Mouse (Mus musculus) adrenal gland, postnatal 0 days (tissue): Measurements from ENCODE around the gene Trip6. TPM values are rescaled to one million over a fixed set of nuclear protein-coding genes. Genes with fewer than 3 reads are reported as not detected.

Source experiments
- microRNA-seq: library from miRNA; unstranded; fragments of <30 nt; microRNA quantifications from one replicate; pipeline ENCODE4, GENCODE M21; 2016; ENCODE audit warnings: borderline replicate concordance; ENCODE audit not compliant: insufficient number of aligned reads
- polyA plus RNA-seq: library from polyadenylated mRNA; unstranded; fragments of >200 nt; fragmentation: Nextera tagmentation; extraction: Ambion mirVana; gene quantifications from 2 replicates; pipeline ENCODE4 v1.2.1, GENCODE M21; 2015

Gene Trip6
- 45.2 and 45.4 TPM in 2 replicates for polyA plus RNA-seq

DNA sequence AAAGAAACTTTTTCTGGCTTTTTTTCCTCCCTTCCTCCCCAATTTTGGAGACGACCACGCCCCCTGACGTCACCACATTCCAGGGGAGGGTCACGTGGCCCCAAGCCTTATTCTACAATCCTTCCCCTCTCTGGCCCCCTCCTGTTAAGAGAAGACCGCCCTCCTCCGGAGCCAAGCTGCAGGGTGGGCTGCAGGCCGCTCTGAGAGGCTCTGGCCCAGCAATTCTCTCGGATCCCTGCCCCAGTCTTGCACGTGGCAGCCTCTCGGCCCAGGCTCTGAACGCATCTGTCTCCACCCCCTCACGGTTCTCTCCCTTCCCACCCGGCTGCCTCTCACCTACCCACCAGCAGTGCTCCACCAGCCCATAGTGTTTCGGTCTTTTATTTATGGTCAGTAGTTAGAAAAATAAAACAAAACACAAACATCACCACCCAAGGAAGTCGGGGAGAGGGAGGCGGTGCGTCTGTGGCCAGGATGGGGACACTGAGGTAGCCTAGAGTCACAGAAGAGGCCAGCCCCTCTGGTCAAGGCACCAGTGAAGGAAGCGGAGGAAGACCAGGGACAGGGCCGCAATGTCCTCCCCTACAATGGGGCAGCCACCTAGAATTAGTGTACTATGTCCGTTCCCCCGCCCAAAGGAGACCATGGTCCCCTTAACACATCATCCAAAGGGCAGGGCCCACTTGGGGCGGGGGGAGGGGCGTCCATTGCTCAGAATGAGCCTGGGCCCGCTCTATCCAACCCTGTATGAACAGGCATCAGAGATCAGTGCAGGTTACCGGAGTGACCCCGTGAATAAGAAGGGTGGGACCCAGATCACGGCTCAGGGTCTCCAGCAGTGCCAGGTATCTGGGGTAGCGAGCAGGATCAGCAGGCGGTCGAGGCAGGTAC, at the start of gene Trip6:
Trip6 (minus strand) TSS at position 212 of the 891 bp plus-strand sequence.

DNA sequence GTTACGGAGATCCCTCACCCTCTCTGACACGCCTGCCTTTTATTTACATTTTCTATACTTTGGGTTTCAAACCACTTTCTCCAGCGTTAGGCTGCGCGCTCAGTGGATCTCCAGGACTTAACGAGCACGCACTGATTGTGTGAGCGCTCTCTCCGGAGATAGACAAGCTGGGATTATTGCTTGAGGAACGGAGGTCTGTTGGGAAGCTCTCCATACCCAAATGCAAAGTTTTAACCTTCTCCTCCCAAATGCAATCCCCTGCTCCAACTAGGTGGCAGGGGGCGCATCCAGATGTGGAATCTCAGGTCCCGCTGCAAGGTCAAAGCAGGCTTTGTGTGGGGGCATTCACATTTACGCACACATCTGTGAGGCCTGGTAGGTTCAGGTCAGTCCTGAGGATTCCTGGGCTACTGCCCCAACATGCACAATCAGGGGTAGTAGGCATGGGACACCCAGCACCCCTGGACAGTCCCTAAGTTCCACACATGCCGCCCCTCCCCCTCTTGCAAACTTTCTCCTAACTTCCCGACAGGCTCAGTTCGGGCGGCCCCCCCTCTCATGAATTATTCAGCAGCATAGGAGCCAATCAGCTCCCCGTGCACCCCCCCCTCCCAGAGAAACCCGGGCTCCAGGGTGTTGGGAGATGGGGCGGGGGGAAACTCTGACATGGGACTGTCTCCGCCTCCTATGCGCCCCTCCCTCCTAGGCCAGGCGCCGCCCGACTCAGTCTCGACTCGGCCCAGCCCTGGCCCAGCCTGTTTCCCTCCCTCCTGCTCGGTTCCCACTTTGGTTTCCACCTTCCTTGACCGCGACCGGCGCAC, 35.4 kb upstream of the Trip6 start, which contains the start of gene Ephb4:
Ephb4 (plus strand) TSS at position 726 of the 821 bp plus-strand sequence.

DNA sequence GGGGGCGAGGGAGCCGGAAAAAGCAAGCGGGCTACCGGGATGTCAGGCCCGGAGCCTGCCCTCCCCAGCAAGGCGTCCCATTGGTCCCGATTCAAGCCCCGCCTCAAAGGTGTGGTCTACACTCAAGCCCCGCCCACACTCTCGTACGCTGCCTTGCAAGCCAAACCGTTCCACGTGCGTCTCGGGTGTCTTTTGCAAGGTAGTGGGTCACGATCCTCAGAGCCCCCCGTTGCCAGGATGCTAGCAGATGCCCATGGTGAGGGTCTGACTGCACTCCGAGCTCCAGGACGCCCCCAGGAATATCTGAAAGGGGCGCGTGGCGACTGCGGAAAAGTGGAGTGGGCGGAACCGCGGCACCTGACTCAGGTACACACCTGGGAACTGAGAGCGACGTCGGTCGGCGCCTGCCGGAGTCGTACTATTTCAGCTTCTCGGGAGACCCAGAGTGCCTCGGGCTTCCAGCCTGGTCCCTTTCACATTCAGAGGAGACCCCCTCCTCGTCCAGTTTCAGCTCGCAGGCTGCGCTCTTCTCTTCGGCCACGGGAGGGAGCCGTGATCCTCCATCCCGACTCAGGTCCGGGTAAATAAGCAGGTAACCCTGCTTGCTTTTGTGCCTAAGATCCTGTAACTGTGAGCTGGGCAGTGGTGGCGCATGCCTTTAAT, 19.4 kb upstream of the Trip6 start, which contains the start of gene Slc12a9:
Slc12a9 (minus strand) TSS at position 86 of the 663 bp plus-strand sequence.

DNA sequence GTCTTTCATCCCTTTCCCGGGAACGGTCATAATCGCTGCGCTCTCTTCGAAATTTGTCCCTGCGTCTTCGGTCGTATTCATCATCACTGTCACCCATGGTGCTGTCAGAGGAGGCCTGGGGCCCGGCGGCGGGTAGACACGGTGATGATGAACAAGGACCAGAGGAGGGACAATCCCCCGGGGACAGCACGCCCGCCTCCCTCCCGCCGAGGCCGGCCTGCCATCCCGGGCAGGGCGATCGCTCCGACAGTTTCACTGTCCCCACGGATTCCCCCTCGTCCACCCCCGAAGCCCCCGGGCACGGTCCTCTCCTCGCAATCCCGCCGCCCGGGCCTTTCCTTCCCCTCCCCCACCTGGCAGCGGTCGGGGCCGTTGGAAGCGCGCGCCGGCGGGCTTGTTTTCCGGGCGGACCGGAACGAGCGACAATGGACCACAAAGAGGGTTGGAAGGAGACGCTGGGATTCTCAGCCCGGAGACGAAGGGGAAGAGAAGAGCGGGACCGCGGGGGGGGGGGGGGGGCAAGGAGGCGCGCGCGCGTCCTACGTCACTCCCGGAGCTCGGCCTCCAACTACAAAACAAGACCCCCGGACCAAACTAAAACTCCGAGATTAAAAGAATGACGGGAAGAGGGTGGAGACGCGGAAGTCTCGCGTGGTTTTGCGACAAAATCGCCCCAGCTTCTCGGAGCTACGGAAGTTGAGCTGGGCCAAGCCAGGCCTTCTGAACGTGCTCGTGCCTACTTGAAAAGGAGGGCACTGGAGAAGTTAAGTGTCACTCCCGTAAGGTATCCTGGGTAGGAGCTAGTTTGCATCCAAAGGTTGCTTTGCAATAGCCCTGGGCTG, 6.9 kb downstream of the Trip6 start, which contains the start of gene Srrt:
Srrt (minus strand) TSS at position 604 of the 842 bp plus-strand sequence.

DNA sequence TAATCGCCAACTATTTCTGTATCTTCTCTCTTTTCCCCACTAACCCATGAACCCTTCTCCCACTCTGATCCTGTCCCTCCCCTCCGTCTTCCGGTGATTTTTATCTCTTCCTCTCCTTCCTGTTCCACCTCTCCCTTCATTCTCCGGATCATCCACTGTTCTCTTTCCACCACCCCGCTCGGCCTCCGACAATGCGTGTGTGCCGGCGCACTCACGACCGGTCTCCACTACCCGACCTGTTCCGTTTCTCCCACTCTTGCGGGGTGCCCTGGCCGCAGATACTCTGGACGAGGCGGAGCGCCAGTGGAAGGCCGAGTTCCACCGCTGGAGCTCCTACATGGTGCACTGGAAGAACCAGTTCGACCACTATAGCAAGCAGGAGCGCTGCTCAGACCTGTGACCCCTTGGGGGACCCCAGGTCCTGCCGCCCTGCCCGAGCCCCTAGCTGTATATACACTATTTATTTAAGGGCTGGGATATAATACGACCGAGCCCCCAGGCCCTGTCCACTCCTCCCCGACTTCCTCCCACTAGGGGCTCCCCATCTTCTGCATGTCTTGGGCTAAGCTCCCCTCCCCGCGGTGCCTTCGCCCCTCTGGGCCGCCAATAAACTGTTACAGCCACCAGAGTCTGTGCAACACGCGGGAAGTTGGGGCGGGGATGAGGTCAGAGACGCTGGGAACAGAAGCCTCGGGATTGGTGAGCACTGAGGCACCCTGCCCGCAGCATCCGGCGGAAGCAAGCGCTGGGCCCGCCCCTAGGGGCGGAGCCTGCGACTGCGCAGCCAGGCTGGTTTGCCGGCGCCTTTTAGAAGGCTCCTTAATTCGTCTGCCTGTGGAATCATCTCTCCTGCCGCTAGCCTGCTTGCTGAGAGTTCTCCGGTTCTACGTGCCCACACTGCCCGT, 20.1 kb downstream of the Trip6 start, which contains the start of gene Ufsp1:
Ufsp1 (plus strand) TSS at position 791 of the 905 bp plus-strand sequence.

DNA sequence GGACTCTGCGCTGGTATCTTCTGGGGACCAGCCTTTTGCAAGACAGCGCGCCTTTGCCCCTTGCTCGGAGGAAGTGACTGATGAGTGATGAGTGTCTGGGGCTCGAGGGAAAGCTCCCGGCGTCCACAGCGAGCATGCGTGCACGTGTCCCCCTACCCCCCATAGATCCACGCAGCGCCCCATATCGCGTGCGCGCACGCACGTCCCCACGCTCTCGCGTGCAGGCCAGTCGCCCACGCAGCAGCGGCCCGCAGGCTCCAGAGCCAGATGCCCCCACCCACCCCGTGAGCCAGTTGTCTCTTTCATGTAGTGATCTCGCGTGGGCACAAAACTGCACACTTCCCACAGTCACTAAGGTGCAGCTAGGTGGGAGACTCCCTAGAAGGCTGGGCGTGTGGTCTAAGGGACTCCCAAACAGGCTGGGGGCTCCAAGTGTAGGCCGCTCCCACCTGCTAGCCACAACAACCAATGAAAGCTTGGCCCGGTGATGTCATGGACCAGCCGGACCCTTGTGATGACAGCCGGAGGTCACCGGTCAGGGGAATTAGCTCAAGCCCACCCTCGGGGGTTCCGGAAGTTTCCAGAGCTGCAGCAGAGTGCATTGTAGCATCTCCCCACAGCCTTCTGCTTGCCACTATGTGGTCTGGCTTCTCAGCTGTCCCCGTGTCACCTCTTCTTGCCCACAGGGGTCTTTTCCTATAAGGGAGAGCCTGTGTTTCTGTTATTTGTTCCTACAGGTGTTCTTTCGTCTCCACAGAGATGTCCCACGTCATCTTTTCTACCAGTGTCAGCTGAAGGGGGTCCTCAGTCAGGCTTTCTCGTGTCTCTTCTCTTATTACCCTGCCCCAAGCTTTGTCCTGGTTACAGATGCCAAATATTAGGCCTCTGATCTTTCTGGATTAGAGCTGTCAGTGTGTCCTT, 26.9 kb downstream of the Trip6 start, which contains the start of gene Ache:
Ache (plus strand) TSS at position 488 of the 921 bp plus-strand sequence.

Small RNA genes lying within 50 kb of the gene (microRNA-seq; reads per million reads assigned to microRNA genes)
- gene Mir7036: 1.1 reads per million
- not detected for gene Mir8116

Other genes with a start within 250 kb of the Trip6 start
- 0.21 and 0.49 TPM in 2 replicates for gene Serpine1, start 242.1 kb downstream of the Trip6 start, polyA plus RNA-seq
- 9.2 and 12.6 TPM in 2 replicates for gene Trim56, start 198.2 kb downstream of the Trip6 start, polyA plus RNA-seq
- gene Muc3, start 165.1 kb downstream of the Trip6 start, polyA plus RNA-seq: not detected in 2 replicates
- gene Muc3a, start 102.0 kb downstream of the Trip6 start, polyA plus RNA-seq: 0.14 and 0.21 TPM in 2 replicates
- 14.4 and 46.3 TPM in 2 replicates for gene Ache, start 26.9 kb downstream of the Trip6 start, polyA plus RNA-seq
- gene Ufsp1, start 19.8 kb downstream of the Trip6 start, polyA plus RNA-seq: 12.2 and 13.2 TPM in 2 replicates
- gene Srrt, start 6.7 kb downstream of the Trip6 start, polyA plus RNA-seq: 34.8 and 46.7 TPM in 2 replicates
- gene Slc12a9, start 19.2 kb upstream of the Trip6 start, polyA plus RNA-seq: 7.2 and 11.1 TPM in 2 replicates
- gene Ephb4, start 35.7 kb upstream of the Trip6 start, polyA plus RNA-seq: 21.9 and 24.9 TPM in 2 replicates
- gene Zan, start 162.7 kb upstream of the Trip6 start, polyA plus RNA-seq: 0.07 and 0.11 TPM in 2 replicates
- 37.0 and 47.6 TPM in 2 replicates for gene Pop7, start 188.1 kb upstream of the Trip6 start, polyA plus RNA-seq
- gene Gigyf1, start 204.1 kb upstream of the Trip6 start, polyA plus RNA-seq: 7.4 and 11.0 TPM in 2 replicates
- gene Epo, start 218.8 kb upstream of the Trip6 start, polyA plus RNA-seq: not detected in 2 replicates
- gene Gnb2, start 219.1 kb upstream of the Trip6 start, polyA plus RNA-seq: 376 and 471 TPM in 2 replicates
- gene Actl6b, start 239.1 kb upstream of the Trip6 start, polyA plus RNA-seq: 12.9 and 24.4 TPM in 2 replicates